Mouse (Mus musculus) small intestine, adult 2 months (tissue): ENCODE measurements around the gene Taf4. TPM values are rescaled to one million over a fixed set of nuclear protein-coding genes. Genes with fewer than 3 reads are reported as not detected.
A peak's percentile ranks its signal among the peaks of the same experiment; 100 is the strongest.

Experiments used
- H3K27ac ChIP-seq: fragments of 200-500 bp; 2 replicates; pipeline ENCODE4 v1.5.1; 2012; ENCODE audit warnings: low read depth, low read length, control low read depth, inconsistent platforms; ENCODE audit not compliant: insufficient read depth
- H3K27me3 ChIP-seq: fragments of 200-500 bp; 2 replicates; pipeline ENCODE4 v1.6.1; 2012; ENCODE audit warnings: mild to moderate bottlenecking, moderate library complexity, low read length, inconsistent platforms; ENCODE audit not compliant: control insufficient read depth, insufficient read depth
- H3K36me3 ChIP-seq: fragments of 200-500 bp; 2 replicates; pipeline ENCODE4 v1.6.1; 2012; ENCODE audit warnings: mild to moderate bottlenecking, low read length, control low read depth, inconsistent platforms; ENCODE audit not compliant: control insufficient read depth, insufficient read depth
- H3K4me1 ChIP-seq: fragments of 200-500 bp; 2 replicates; pipeline ENCODE4 v1.6.1; 2012; ENCODE audit warnings: low read length, inconsistent platforms, mixed read lengths; ENCODE audit not compliant: control insufficient read depth, insufficient read depth, insufficient read length
- H3K4me3 ChIP-seq: fragments of 200-500 bp; 2 replicates; pipeline ENCODE4 v1.5.1; 2012; ENCODE audit warnings: low read depth, mild to moderate bottlenecking, control low read depth, inconsistent platforms, low read length, moderate library complexity
- CTCF ChIP-seq: fragments of 200-500 bp; IDR thresholded peaks from 2 replicates; pipeline ENCODE4 v1.5.1; 2012; ENCODE audit warnings: low read depth, mild to moderate bottlenecking, control low read depth, inconsistent platforms, low read length, moderate library complexity, mixed read lengths; ENCODE audit not compliant: insufficient replicate concordance, insufficient read length; ENCODE audit errors: extremely low read depth
- POLR2A ChIP-seq: fragments of 200-500 bp; IDR thresholded peaks from 2 replicates; pipeline ENCODE4 v1.6.1; 2012; ENCODE audit warnings: low read depth, mild to moderate bottlenecking, control low read depth, inconsistent platforms, low read length, moderate library complexity
- WGBS: fragments of 180-500 bp; shearing (Covaris S2); methylation state at CpG from one replicate; pipeline ENCODE4 v1.1.7; 2018; 5-methylcytosine and 5-hydroxymethylcytosine counted together
- polyA plus RNA-seq: library from polyadenylated mRNA; depleted of rRNA; stranded (reverse); fragments of >200 nt; gene quantifications from 2 replicates; pipeline ENCODE4 v1.2.3, GENCODE M21; 2012

Taf4 gene
- polyA plus RNA-seq, 1 experiment = 14.4 TPM

GRCm38 (mm10) chr2:179960327-179960726 is 16.1 kb downstream of the Taf4 start:
- H3K27ac ChIP-seq = no peak overlapping the region
- 71% methylated on average over 6 of the region's 6 CpGs for WGBS
- no peaks in the 10 kb centered on the region for H3K36me3 ChIP-seq
- no peaks in the 10 kb centered on the region for H3K27me3 ChIP-seq
- no peak overlapping the region for H3K4me3 ChIP-seq
- H3K4me1 ChIP-seq = peaks cover 18% of the 10 kb centered on the region
- TF ChIP-seq POLR2A (no peak), CTCF (no peak)

DNA sequence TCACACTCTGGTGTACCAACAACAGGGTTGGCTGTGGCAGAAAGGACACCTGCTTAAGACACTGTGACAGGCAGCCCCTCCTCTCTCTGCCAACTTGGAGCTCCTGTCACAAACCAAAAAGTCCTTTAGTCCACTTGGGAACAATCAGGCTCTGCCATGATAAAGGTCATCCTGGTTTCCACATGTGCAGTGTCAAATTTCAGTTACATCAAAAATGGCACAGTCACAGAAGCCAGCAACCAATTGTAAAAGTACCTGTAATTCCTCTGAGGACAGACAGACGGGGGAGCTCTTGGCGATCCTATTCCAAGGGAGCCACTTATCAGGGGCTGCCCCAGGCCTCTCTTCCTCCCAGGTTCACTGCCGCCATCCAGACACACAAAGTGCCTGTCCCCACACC is 17.1 kb downstream of the Taf4 start:
- Histone ChIP-seq H3K27ac (no peak overlapping the region), H3K4me3 (no peak overlapping the region), H3K27me3 (no peaks in the 10 kb centered on the region), H3K4me1 (peaks cover 13% of the 10 kb centered on the region), H3K36me3 (no peaks in the 10 kb centered on the region)
- TF ChIP-seq POLR2A (no peak), CTCF (no peak)
- WGBS = 38% methylated on average over 3 of the region's 3 CpGs

- Histone ChIP-seq H3K4me1 (peaks cover 16% of the 10 kb centered on the region; the same call in 1 of the 2 replicates), H3K36me3 (no peaks in the 10 kb centered on the region), H3K27ac (no peak overlapping the region), H3K27me3 (no peaks in the 10 kb centered on the region), H3K4me3 (no peak overlapping the region)
- TF ChIP-seq POLR2A (no peak), CTCF (no peak)
- WGBS = 71% methylated on average over 14 of the region's 14 CpGs
Measured at GRCm38 (mm10) chr2:179951542-179952524, 24.6 kb downstream of the Taf4 start.

- no peak overlapping the region for H3K4me3 ChIP-seq
- H3K4me1 ChIP-seq = peaks cover 13% of the 10 kb centered on the region; the same call in 1 of the 2 replicates
- whole genome bisulfite sequencing = 76% methylated on average over 5 of the region's 5 CpGs
- no peaks in the 10 kb centered on the region for H3K36me3 ChIP-seq
- TF ChIP-seq CTCF (no peak), POLR2A (no peak)
- no peaks in the 10 kb centered on the region for H3K27me3 ChIP-seq
- H3K27ac ChIP-seq = no peak overlapping the region
Measured at GRCm38 (mm10) chr2:179948820-179949219, 27.6 kb downstream of the Taf4 start.

GRCm38 (mm10) chr2:179947607-179948006 is 28.8 kb downstream of the Taf4 start:
- Histone ChIP-seq H3K4me1 (peaks cover 13% of the 10 kb centered on the region; the same call in 1 of the 2 replicates), H3K4me3 (no peak overlapping the region), H3K27me3 (no peaks in the 10 kb centered on the region), H3K27ac (0 out of 2 replicates have a peak overlapping the region, but pooled peaks have one; percentile 3), H3K36me3 (no peaks in the 10 kb centered on the region)
- WGBS = 54% methylated on average over 5 of the region's 5 CpGs
- TF ChIP-seq POLR2A (no peak), CTCF (no peak)

- WGBS = 90% methylated on average over 6 of the region's 6 CpGs
- Histone ChIP-seq H3K4me3 (no peak overlapping the region), H3K27ac (no peak overlapping the region), H3K4me1 (peaks cover 13% of the 10 kb centered on the region; the same call in 1 of the 2 replicates), H3K27me3 (no peaks in the 10 kb centered on the region), H3K36me3 (no peaks in the 10 kb centered on the region)
- TF ChIP-seq CTCF (no peak), POLR2A (no peak)
Measured at GRCm38 (mm10) chr2:179946496-179946895, 29.9 kb downstream of the Taf4 start.

DNA sequence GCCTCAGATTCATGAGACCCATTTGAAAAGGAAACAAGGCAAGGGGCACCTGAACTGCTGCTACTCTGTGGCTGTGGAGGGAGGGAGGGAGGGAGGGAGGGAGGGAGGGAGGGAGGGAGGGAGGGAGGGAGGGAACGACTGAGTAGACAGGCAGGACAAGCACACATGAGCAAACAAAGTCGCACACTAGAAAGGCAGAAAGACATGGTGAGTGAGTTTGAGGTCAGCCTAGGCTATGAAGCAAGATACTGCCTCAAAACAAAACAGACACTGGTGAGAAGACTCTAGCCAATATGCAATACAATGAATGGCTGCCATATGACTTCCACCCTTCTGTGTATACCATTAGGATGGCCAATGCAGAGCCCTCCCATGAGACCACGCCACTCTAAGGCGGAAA is 31.4 kb downstream of the Taf4 start:
- Histone ChIP-seq H3K36me3 (no peaks in the 10 kb centered on the region), H3K4me1 (peaks cover 13% of the 10 kb centered on the region; the same call in 1 of the 2 replicates), H3K27ac (no peak overlapping the region), H3K4me3 (no peak overlapping the region), H3K27me3 (no peaks in the 10 kb centered on the region)
- 49% methylated on average over 4 of the region's 4 CpGs for WGBS
- TF ChIP-seq CTCF = no peak
- TF ChIP-seq POLR2A = no peak
